Mouse (Mus musculus) forebrain, embryonic 12.5 days (tissue): ENCODE data around the gene Vmn1r10. TPM values are rescaled to one million over a fixed set of nuclear protein-coding genes. Genes with fewer than 3 reads are reported as not detected.

Source experiments
- ATAC-seq: fragments of 200-750 bp; cut with Nextera tagmentation; 2 replicates; pipeline ENCODE4 v1.8.0; 2017; ENCODE audit warnings: moderate TSS enrichment; ENCODE audit not compliant: low FRiP score
- H3K27ac ChIP-seq: fragments of 300-500 bp; sonication (generic); 2 replicates; pipeline ENCODE4 v1.5.1; 2016; ENCODE audit warnings: mild to moderate bottlenecking
- H3K27me3 ChIP-seq: fragments of 300-500 bp; sonication (generic); 2 replicates; pipeline ENCODE4 v1.6.1; 2016; ENCODE audit warnings: mild to moderate bottlenecking
- H3K36me3 ChIP-seq: fragments of 300-500 bp; sonication (generic); replicated peaks from 2 replicates; pipeline ENCODE4 v1.6.1; 2016; ENCODE audit warnings: mild to moderate bottlenecking
- H3K4me1 ChIP-seq: fragments of 300-500 bp; sonication (generic); 2 replicates; pipeline ENCODE4 v1.6.1; 2016
- H3K4me2 ChIP-seq: fragments of 300-500 bp; sonication (generic); 2 replicates; pipeline ENCODE4 v1.6.1; 2016; ENCODE audit warnings: mild to moderate bottlenecking, moderate library complexity
- H3K4me3 ChIP-seq: fragments of 300-500 bp; sonication (generic); replicated peaks from 2 replicates; pipeline ENCODE4 v1.5.1; 2016; ENCODE audit warnings: mild to moderate bottlenecking
- H3K9ac ChIP-seq: fragments of 300-500 bp; sonication (generic); 2 replicates; pipeline ENCODE4 v1.6.1; 2016; ENCODE audit warnings: mild to moderate bottlenecking
- H3K9me3 ChIP-seq: fragments of 300-500 bp; sonication (generic); 2 replicates; pipeline ENCODE4 v1.6.1; 2016
- WGBS: fragments of 180-500 bp; shearing (Covaris S2); methylation state at CpG from one replicate; pipeline ENCODE4 v1.1.7; 2016; 5-methylcytosine and 5-hydroxymethylcytosine counted together
- polyA plus RNA-seq: library from polyadenylated mRNA; unstranded; fragments of >200 nt; fragmentation: Nextera tagmentation; extraction: Ambion mirVana; gene quantifications from 2 replicates; pipeline ENCODE4 v1.2.1, GENCODE M21; 2016

The Vmn1r10 gene
- not detected in 2 replicates for polyA plus RNA-seq

- Histone ChIP-seq H3K27me3 (no peaks in the 10 kb centered on the region), H3K36me3 (no peaks in the 10 kb centered on the region), H3K9me3 (no peaks in the 10 kb centered on the region), H3K4me2 (no peak within 1 kb of the TSS), H3K9ac (no peak within 1 kb of the TSS), H3K4me1 (no peaks in the 10 kb centered on the region), H3K4me3 (no peak within 1 kb of the TSS), H3K27ac (no peak within 1 kb of the TSS)
- 91% methylated on average over 3 of the region's 3 CpGs for WGBS
- ATAC-seq: no peak
These were observed at the start of gene Vmn1r10 for GRCm38 (mm10) chr6:57109154-57109553. Gene Vmn1r10, plus strand, starts transcription at chr6:57109454.

- Histone ChIP-seq H3K9me3 (no peaks in the 10 kb centered on the region), H3K36me3 (no peaks in the 10 kb centered on the region), H3K4me3 (no peak overlapping the region), H3K9ac (no peak overlapping the region), H3K27me3 (no peaks in the 10 kb centered on the region), H3K27ac (no peak overlapping the region), H3K4me2 (no peak overlapping the region), H3K4me1 (no peaks in the 10 kb centered on the region)
- ATAC-seq: no peak
These were observed 45.5 kb upstream of the Vmn1r10 start for GRCm38 (mm10) chr6:57063730-57064129.

- ATAC-seq: no peak
- Histone ChIP-seq H3K27ac (no peak within 1 kb of the TSS), H3K9ac (no peak within 1 kb of the TSS), H3K27me3 (no peaks in the 10 kb centered on the region), H3K36me3 (no peaks in the 10 kb centered on the region), H3K9me3 (no peaks in the 10 kb centered on the region), H3K4me2 (no peak within 1 kb of the TSS), H3K4me3 (no peak within 1 kb of the TSS), H3K4me1 (no peaks in the 10 kb centered on the region)
- WGBS: 84% methylated on average over 2 of the region's 2 CpGs
These were observed 42.8 kb upstream of the Vmn1r10 start, which contains the start of gene Vmn1r9 for GRCm38 (mm10) chr6:57066487-57066886. Gene Vmn1r9, plus strand, starts transcription at chr6:57066787.

- Histone ChIP-seq H3K4me3 (no peak overlapping the region), H3K27ac (no peak overlapping the region), H3K4me2 (no peak overlapping the region), H3K36me3 (no peaks in the 10 kb centered on the region), H3K27me3 (no peaks in the 10 kb centered on the region), H3K4me1 (no peaks in the 10 kb centered on the region), H3K9ac (no peak overlapping the region), H3K9me3 (no peaks in the 10 kb centered on the region)
- 80% methylated on average over 1 of the region's 1 CpGs for WGBS
- ATAC-seq: no peak
These were observed 2.9 kb upstream of the Vmn1r10 start for GRCm38 (mm10) chr6:57106358-57106757.

- ATAC-seq: no peak
- Histone ChIP-seq H3K27ac (no peak within 1 kb of the TSS), H3K9ac (no peak within 1 kb of the TSS), H3K4me2 (no peak within 1 kb of the TSS), H3K9me3 (no peaks in the 10 kb centered on the region), H3K27me3 (no peaks in the 10 kb centered on the region), H3K4me1 (no peaks in the 10 kb centered on the region), H3K36me3 (no peaks in the 10 kb centered on the region), H3K4me3 (no peak within 1 kb of the TSS)
- 82% methylated on average over 1 of the region's 1 CpGs for WGBS
These were observed 23.9 kb downstream of the Vmn1r10 start, which contains the start of gene Vmn1r11 for GRCm38 (mm10) chr6:57133155-57133554. Gene Vmn1r11, plus strand, starts transcription at chr6:57133455.

- no peaks in the 10 kb centered on the region for H3K4me1 ChIP-seq
- no peak within 1 kb of the TSS for H3K4me2 ChIP-seq
- no peak within 1 kb of the TSS for H3K4me3 ChIP-seq
- no peak for ATAC-seq
- WGBS: 85% methylated on average over 2 of the region's 2 CpGs
- no peaks in the 10 kb centered on the region for H3K9me3 ChIP-seq
- no peaks in the 10 kb centered on the region for H3K36me3 ChIP-seq
- no peaks in the 10 kb centered on the region for H3K27me3 ChIP-seq
- H3K9ac ChIP-seq: no peak within 1 kb of the TSS
- no peak within 1 kb of the TSS for H3K27ac ChIP-seq
These were observed 47.4 kb downstream of the Vmn1r10 start, which contains the start of gene Vmn1r12 for GRCm38 (mm10) chr6:57156619-57157018. Gene Vmn1r12, plus strand, starts transcription at chr6:57156919.

Other genes with a start within 250 kb of the Vmn1r10 start
- gene Nt5c3, start 185.5 kb upstream of the Vmn1r10 start, polyA plus RNA-seq: 85.8 and 86.8 TPM in 2 replicates
- 0.36 and 0.40 TPM in 2 replicates for gene Vmn1r4, start 185.4 kb upstream of the Vmn1r10 start, polyA plus RNA-seq
- not detected in 2 replicates for gene Vmn1r5, start 139.2 kb upstream of the Vmn1r10 start, polyA plus RNA-seq
- not detected in 2 replicates for gene Vmn1r6, start 112.2 kb upstream of the Vmn1r10 start, polyA plus RNA-seq
- gene Vmn1r7, start 84.1 kb upstream of the Vmn1r10 start, polyA plus RNA-seq: not detected in 2 replicates
- not detected in 2 replicates for gene Vmn1r8, start 77.2 kb upstream of the Vmn1r10 start, polyA plus RNA-seq
- not detected in 2 replicates for gene Vmn1r9, start 42.7 kb upstream of the Vmn1r10 start, polyA plus RNA-seq
- not detected in 2 replicates for gene Vmn1r11, start 24.0 kb downstream of the Vmn1r10 start, polyA plus RNA-seq
- not detected in 2 replicates for gene Vmn1r12, start 47.5 kb downstream of the Vmn1r10 start, polyA plus RNA-seq
- gene Vmn1r13, start 93.8 kb downstream of the Vmn1r10 start, polyA plus RNA-seq: not detected in 2 replicates
- not detected in 2 replicates for gene Vmn1r14, start 122.2 kb downstream of the Vmn1r10 start, polyA plus RNA-seq
- gene Vmn1r15, start 148.5 kb downstream of the Vmn1r10 start, polyA plus RNA-seq: not detected in 2 replicates
- gene Vmn1r16, start 220.0 kb downstream of the Vmn1r10 start, polyA plus RNA-seq: not detected in 2 replicates